Mouse (Mus musculus): ENCODE data around the gene Tmed10.

Gene Tmed10

GRCm38 (mm10) chr12:85373591-85374560 lies 771 bp downstream of the Tmed10 start:
- DNase-seq = peak; percentile 76 to 78

- DNase-seq = no peak
These were observed 2.5 kb downstream of the Tmed10 start for GRCm38 (mm10) chr12:85372068-85372665.

- DNase-seq = no peak
These were observed 6.1 kb downstream of the Tmed10 start for GRCm38 (mm10) chr12:85368441-85369063.

DNA sequence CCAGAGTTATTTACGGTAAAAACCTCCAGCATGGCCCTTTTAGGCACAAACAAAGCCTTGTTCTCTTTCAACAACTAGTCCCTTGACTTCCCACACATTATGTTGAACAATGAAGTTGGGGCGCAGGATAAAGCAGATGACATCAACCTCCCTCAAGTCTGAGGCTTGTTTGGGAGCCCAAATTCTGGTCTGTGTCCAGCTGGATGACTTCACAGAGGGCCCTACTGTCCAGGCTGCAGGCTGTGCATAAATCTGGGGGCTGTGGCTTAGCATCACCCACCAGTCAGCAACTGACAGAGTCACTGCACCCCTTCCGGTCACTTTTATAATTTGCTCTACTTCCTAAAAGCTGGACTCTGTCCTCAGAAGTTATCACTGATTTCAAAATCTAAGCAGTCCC lies 8.4 kb downstream of the Tmed10 start:
- DNase-seq = peak; percentile 39 to 53

- no peak for DNase-seq
These were observed 12.1 kb downstream of the Tmed10 start for GRCm38 (mm10) chr12:85362510-85362909.

GRCm38 (mm10) chr12:85361580-85361979 lies 13.1 kb downstream of the Tmed10 start:
- DNase-seq = no peak

DNA sequence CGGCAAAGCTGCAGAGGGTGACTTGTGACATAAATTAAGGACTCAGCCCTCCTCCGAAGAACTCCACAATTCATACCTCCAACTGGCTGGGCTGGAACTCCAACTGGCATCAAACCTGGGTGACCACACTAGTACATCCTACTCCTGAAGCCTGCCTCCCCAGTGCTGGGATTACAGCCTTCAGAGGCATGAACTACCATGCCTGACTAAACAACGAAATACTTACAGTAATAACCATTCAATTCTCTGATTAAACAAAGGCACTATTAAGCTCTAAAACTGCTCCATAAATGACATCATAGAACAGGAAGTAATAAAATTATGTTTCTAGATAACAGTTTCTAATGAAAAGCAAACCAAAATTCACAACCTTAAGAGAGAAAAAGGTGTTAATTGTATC lies 13.5 kb downstream of the Tmed10 start:
- DNase-seq = no peak

- DNase-seq = no peak
These were observed 20.6 kb downstream of the Tmed10 start for GRCm38 (mm10) chr12:85354061-85354460.

GRCm38 (mm10) chr12:85350407-85351232 lies 24.0 kb downstream of the Tmed10 start:
- DNase-seq = peak; percentile 43 to 60

DNA sequence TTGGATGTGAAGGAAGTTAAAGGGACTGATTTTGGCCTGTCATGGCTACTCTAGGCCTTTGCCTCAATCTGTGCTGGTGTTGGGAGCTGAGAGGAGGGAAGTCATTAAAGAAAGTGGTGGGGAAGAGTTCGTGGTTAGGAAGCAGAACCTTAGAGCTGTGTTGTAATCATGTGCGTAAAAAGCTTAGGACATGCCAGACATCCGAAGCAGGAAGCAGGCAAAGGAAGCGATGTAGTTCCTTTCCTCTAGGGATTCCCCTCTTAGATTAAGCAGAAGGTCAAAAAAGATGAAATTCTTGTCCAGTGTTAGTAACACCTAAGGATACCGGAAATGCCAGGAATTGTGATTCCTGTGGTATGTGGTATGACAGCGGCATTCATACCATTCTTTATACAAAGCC lies 26.3 kb downstream of the Tmed10 start:
- no peak for DNase-seq

- DNase-seq = no peak
These were observed 27.5 kb downstream of the Tmed10 start for GRCm38 (mm10) chr12:85347196-85347595.

DNA sequence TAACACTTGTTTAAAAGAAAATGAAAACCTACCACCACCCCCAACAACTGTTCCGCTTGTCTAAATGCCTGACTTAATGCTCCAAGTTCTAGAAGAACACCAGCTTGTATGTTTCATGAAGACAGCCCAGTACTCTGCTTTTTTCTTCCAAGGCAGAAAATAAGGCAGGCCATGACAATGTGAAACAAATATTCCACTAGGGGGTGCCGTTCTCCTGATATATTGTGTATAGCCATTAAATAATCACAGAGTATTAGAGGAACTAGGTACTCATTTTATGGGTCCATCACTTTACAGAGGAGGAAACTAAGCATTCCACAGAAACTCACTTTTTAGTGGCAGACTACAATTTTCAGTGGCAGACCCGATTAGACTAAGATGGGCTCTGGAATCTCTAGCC lies 28.3 kb downstream of the Tmed10 start:
- peak; percentile 75 to 92 for DNase-seq

DNA sequence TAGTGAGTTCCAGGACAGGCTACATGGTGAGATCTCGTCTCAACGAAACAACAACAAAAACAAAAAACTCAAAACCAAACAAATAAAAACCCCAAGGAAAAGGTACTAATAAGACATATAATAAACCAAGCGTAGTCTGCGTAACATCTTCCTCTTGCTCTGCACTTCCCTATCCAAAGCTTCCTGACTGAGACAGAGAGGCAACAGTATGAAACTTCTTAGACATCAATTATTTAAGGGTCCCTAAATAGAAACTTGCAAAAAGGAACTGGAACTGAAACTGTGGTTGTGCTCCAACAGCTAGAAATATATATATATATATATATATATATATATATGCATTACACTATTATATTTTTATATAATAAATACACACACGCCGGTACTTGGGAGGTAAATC lies 29.1 kb downstream of the Tmed10 start:
- DNase-seq = no peak

GRCm38 (mm10) chr12:85344252-85344651 lies 30.4 kb downstream of the Tmed10 start:
- no peak for DNase-seq

GRCm38 (mm10) chr12:85342310-85342709 lies 32.3 kb downstream of the Tmed10 start:
- no peak for DNase-seq

DNA sequence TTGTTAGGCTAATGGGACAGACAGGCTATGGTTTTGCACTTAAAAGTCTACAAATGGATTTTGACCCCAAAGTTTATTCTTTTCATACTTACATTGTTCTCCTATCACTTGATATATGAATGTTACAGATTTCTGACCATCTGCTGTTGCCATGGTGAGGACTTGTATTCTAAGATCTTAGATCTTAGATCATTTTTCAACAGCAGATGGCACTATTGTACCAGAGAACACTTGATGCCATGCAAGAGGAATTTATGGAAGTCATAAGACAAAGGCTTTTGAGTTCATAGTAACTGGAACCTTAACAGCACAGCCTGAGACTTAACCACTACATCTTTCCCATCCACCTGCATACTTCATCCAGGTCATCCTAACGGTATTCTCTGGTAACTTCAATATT lies 33.5 kb downstream of the Tmed10 start:
- DNase-seq = peak; percentile 53 to 88

DNA sequence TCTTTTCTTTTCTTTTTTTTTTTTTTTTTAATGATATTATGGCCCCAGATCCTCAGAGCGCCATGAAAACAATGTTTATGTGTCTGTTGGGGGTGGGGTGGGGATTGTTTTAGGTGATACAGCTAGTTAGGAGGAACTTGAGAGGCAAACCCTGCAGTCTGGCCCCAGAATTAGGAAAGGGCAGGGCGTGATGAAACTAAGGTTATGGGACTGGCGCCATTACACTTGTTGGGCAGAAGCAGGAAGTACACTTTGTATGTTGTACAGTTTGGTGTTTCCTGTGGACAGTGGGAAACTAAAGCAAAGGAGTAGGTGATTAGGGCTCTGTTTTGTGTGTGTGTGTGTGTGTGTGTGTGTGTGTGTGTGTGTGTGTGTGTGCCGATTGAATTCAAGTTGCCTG lies 34.7 kb downstream of the Tmed10 start:
- peak in 1 of 2 experiments; percentile 15 for DNase-seq

DNA sequence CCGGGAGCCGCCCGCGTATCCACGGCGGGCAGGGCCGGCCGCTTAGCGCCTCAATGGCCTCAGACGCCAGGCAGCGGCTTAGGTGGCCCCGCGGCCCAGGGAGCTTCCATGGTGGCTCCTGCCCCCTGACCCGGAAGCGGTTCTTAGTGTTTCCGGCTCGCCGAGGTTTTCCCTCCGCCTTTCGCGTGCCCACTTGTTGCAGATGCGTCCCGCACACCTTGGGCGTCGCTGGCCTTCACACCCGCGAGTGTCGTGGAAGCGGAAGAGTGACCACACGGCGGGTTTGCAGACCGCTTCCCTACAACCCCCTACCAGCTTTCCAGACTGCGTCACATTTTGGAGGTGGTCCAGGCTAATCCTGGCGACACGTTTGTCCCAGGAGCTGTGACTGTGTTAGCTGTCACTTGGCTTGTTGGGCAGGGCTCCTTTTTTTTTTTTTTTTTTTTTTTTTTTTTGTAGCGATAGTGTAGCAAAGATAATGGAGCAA lies 35.4 kb downstream of the Tmed10 start, which contains the start of gene Nek9:
Gene Nek9, minus strand, starts transcription at position 120 of the 487 bp plus-strand sequence.
- DNase-seq = peak; percentile 97 to 99

DNA sequence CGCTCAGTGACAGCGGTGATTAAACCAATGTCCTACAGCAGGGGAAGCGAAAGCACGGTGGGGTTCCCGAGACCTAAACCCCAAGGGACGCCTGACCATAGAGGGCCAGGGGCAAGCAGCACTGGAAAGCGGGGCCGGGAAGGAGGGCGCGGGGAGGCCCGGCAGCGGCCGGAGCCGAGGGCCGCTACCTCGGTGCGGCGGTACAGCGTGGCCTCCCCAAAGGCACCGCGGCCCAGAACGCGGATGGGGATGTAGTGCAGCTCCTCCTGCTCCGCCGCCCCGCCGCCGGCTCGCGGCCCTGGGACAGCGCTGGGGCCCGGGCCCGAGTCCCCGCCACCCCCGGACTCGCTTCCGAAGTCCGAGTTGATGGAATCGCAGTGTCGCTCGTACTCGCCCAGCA lies 35.8 kb downstream of the Tmed10 start:
- peak in 1 of 2 experiments; percentile 59 for DNase-seq

DNA sequence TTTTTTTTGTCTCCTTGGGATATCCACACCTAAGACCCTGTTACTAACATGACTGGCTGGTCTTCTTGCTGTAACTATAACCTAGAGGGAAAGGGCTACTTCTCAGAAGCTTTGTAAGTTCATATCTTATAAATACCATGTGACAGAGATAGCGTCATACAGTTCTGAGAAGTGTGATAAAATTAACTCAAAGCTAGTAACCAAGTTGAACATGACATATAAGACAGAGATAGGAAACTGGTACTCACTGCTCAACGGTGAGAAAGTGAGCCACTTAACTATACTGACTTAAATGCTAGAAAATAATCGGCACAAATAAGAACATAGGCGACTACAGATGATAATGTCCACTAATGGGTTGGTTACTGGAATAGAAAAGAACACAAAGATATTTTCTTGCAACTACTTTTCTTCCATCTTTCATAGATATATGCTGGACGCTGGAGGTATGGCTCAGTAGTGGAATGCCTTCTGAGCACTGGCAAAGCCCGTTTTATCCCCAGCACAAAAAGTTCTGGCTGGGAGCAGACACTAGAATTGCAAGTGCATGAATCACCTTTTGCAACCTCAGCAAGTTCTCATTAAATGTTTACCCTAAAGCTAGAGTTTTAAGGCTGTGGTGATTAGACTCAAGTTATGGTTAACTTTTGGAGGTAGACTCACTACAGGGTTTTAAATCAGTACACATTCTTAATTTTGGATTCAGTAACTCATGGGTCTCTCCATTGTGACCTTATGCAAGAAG lies 36.9 kb downstream of the Tmed10 start:
- DNase-seq = no peak

GRCm38 (mm10) chr12:85330153-85330552 lies 44.5 kb downstream of the Tmed10 start:
- DNase-seq = no peak

GRCm38 (mm10) chr12:85308651-85309050 lies 66.0 kb downstream of the Tmed10 start:
- DNase-seq = peak in 1 of 2 experiments; percentile 46

Data from cerebellum, postnatal 10 days (tissue).